Mouse (Mus musculus) lung, embryonic 14.5 days (tissue): ENCODE measurements around the gene Gm10135. TPM values are rescaled to one million over a fixed set of nuclear protein-coding genes. Genes with fewer than 3 reads are reported as not detected.

Source experiments
- ATAC-seq: fragments of 200-750 bp; cut with Nextera tagmentation; 2 replicates; pipeline ENCODE4 v1.8.0; 2017; ENCODE audit warnings: mild to moderate bottlenecking, moderate TSS enrichment, moderate library complexity; ENCODE audit not compliant: insufficient read depth
- DNase-seq: peaks from one replicate; pipeline ENCODE4 v3.0.0-alpha.2; 2015
- H3K27ac ChIP-seq: fragments of 300-500 bp; sonication (generic); 2 replicates; pipeline ENCODE4 v1.5.1; 2014; ENCODE audit warnings: low read depth, mild to moderate bottlenecking, moderate library complexity
- H3K27me3 ChIP-seq: fragments of 300-500 bp; sonication (generic); 2 replicates; pipeline ENCODE4 v1.6.1; 2014; ENCODE audit warnings: low read length, control low read depth; ENCODE audit not compliant: insufficient read depth
- H3K36me3 ChIP-seq: fragments of 300-500 bp; sonication (generic); 2 replicates; pipeline ENCODE4 v1.6.1; 2014; ENCODE audit warnings: control low read depth; ENCODE audit not compliant: insufficient read depth
- H3K4me1 ChIP-seq: fragments of 300-500 bp; sonication (generic); 2 replicates; pipeline ENCODE4 v1.6.1; 2014; ENCODE audit warnings: antibody characterized with exemption, control low read depth; ENCODE audit not compliant: insufficient read depth
- H3K4me2 ChIP-seq: fragments of 300-500 bp; sonication (generic); 2 replicates; pipeline ENCODE4 v1.6.1; 2014; ENCODE audit warnings: mild to moderate bottlenecking
- H3K4me3 ChIP-seq: fragments of 300-500 bp; sonication (generic); 2 replicates; pipeline ENCODE4 v1.5.1; 2014; ENCODE audit warnings: low read depth, low read length
- H3K9ac ChIP-seq: fragments of 300-500 bp; sonication (generic); 2 replicates; pipeline ENCODE4 v1.6.1; 2014
- H3K9me3 ChIP-seq: fragments of 300-500 bp; sonication (generic); 2 replicates; pipeline ENCODE4 v1.6.1; 2016; ENCODE audit warnings: low read depth, low read length, control low read depth
- CTCF ChIP-seq: IDR thresholded peaks from 2 replicates; pipeline ENCODE4 v1.5.1; 2016; ENCODE audit warnings: antibody characterized with exemption, low read depth
- WGBS: fragments of 180-500 bp; shearing (Covaris S2); extraction: QIAGEN DNeasy Blood & Tissue Kit; methylation state at CpG from one replicate; pipeline ENCODE4 v1.1.7; 2014; 5-methylcytosine and 5-hydroxymethylcytosine counted together
- polyA plus RNA-seq: library from polyadenylated mRNA; unstranded; fragments of >200 nt; fragmentation: Nextera tagmentation; extraction: Ambion mirVana; gene quantifications from 2 replicates; pipeline ENCODE4 v1.2.1, GENCODE M21; 2014

Gm10135 gene
- polyA plus RNA-seq, 1 experiment from 2014 or later, result not detected

GRCm38 (mm10) chr5:72933026-72933675 is 41.4 kb downstream of the Gm10135 start:
- no peak for TF ChIP-seq CTCF
- Histone ChIP-seq H3K27ac (no peak overlapping the region), H3K4me3 (no peak overlapping the region), H3K36me3 (0 out of 2 replicates have a peak, but pooled peaks cover 4% of the 10 kb centered on the region), H3K4me2 (no peak overlapping the region), H3K9ac (no peak overlapping the region), H3K27me3 (no peaks in the 10 kb centered on the region), H3K4me1 (no peaks in the 10 kb centered on the region), H3K9me3 (no peaks in the 10 kb centered on the region)
- ATAC-seq (no peak), DNase-seq (no peak)
- 90% methylated on average over 17 of the region's 17 CpGs for WGBS

- H3K27me3 ChIP-seq, result no peaks in the 10 kb centered on the region
- DNase-seq (no peak), ATAC-seq (no peak)
- no peak overlapping the region for H3K4me3 ChIP-seq
- H3K4me1 ChIP-seq, result no peaks in the 10 kb centered on the region
- H3K36me3 ChIP-seq, result no peaks in the 10 kb centered on the region
- no peaks in the 10 kb centered on the region for H3K9me3 ChIP-seq
- H3K4me2 ChIP-seq, result no peak overlapping the region
- H3K9ac ChIP-seq, result no peak overlapping the region
- no peak overlapping the region for H3K27ac ChIP-seq
- TF ChIP-seq CTCF, result no peak
Observed at GRCm38 (mm10) chr5:72927074-72927473, 47.4 kb downstream of the Gm10135 start.

GRCm38 (mm10) chr5:72922796-72923195 is 51.7 kb downstream of the Gm10135 start:
- 90% methylated on average over 3 of the region's 3 CpGs for WGBS
- Histone ChIP-seq H3K9me3 (no peaks in the 10 kb centered on the region), H3K36me3 (no peaks in the 10 kb centered on the region), H3K27me3 (no peaks in the 10 kb centered on the region), H3K27ac (no peak overlapping the region), H3K9ac (no peak overlapping the region), H3K4me2 (no peak overlapping the region), H3K4me1 (no peaks in the 10 kb centered on the region), H3K4me3 (no peak overlapping the region)
- ATAC-seq, result no peak
- no peak for DNase-seq
- no peak for TF ChIP-seq CTCF

- Histone ChIP-seq H3K4me1 (peaks cover 9% of the 10 kb centered on the region), H3K9ac (no peak overlapping the region), H3K36me3 (no peaks in the 10 kb centered on the region), H3K27ac (no peak overlapping the region), H3K4me3 (no peak overlapping the region), H3K27me3 (no peaks in the 10 kb centered on the region), H3K4me2 (no peak overlapping the region), H3K9me3 (no peaks in the 10 kb centered on the region)
- TF ChIP-seq CTCF, result no peak
- no peak for ATAC-seq
- WGBS, result 91% methylated on average over 8 of the region's 8 CpGs
- no peak for DNase-seq
Observed at GRCm38 (mm10) chr5:72921171-72921570, 53.3 kb downstream of the Gm10135 start.

GRCm38 (mm10) chr5:72920416-72920815 is 54.1 kb downstream of the Gm10135 start:
- WGBS, result 90% methylated on average over 4 of the region's 4 CpGs
- TF ChIP-seq CTCF, result no peak
- no peak for ATAC-seq

GRCm38 (mm10) chr5:72916851-72917250 is 57.7 kb downstream of the Gm10135 start:
- 24% methylated on average over 1 of the region's 1 CpGs for WGBS
- Histone ChIP-seq H3K9me3 (no peaks in the 10 kb centered on the region), H3K27me3 (no peaks in the 10 kb centered on the region), H3K4me1 (peaks cover 20% of the 10 kb centered on the region), H3K4me2 (peak overlapping the region; percentile 82), H3K4me3 (no peak overlapping the region), H3K27ac (no peak overlapping the region), H3K9ac (no peak overlapping the region), H3K36me3 (no peaks in the 10 kb centered on the region)
- DNase-seq (no peak), ATAC-seq (no peak)
- TF ChIP-seq CTCF, result no peak

More at GRCm38 (mm10) chr5:72920416-72920815, 54.1 kb downstream of the Gm10135 start:
- H3K36me3 ChIP-seq, result no peaks in the 10 kb centered on the region
- H3K9me3 ChIP-seq, result no peaks in the 10 kb centered on the region
- no peak overlapping the region for H3K4me2 ChIP-seq
- H3K4me3 ChIP-seq, result no peak overlapping the region
- peaks cover 15% of the 10 kb centered on the region for H3K4me1 ChIP-seq
- DNase-seq, result no peak
- no peak overlapping the region for H3K9ac ChIP-seq
- no peak overlapping the region for H3K27ac ChIP-seq
- H3K27me3 ChIP-seq, result no peaks in the 10 kb centered on the region

GRCm38 (mm10) chr5:72916048-72916447 is 58.5 kb downstream of the Gm10135 start:
- WGBS, result 15% methylated on average over 4 of the region's 4 CpGs
- Histone ChIP-seq H3K4me2 (peak overlapping the region; percentile 82), H3K4me1 (peaks cover 20% of the 10 kb centered on the region), H3K4me3 (peak overlapping the region; percentile 97), H3K36me3 (no peaks in the 10 kb centered on the region), H3K27me3 (no peaks in the 10 kb centered on the region), H3K9ac (peak overlapping the region; percentile 99), H3K27ac (peak overlapping the region; percentile 47; the same call in 1 of the 2 replicates), H3K9me3 (no peaks in the 10 kb centered on the region)
- DNase-seq (peak; percentile 27), ATAC-seq (no peak)
- no peak for TF ChIP-seq CTCF

Other genes with a start within 250 kb of the Gm10135 start
- gene Txk, start 221.9 kb downstream of the Gm10135 start, polyA plus RNA-seq, result 0.08 TPM in 1 of 2 replicates, not detected in the other
- gene Tec, start 106.2 kb downstream of the Gm10135 start, polyA plus RNA-seq, result 3.5 and 3.8 TPM in 2 replicates
- gene Slain2, start 60.4 kb downstream of the Gm10135 start, polyA plus RNA-seq, result 23.0 and 25.1 TPM in 2 replicates
- 0.28 and 0.80 TPM in 2 replicates for gene Slc10a4, start 32.2 kb upstream of the Gm10135 start, polyA plus RNA-seq